9 mouse cellular contexts compared by ENCODE assay signal in the genomic region with DNA sequence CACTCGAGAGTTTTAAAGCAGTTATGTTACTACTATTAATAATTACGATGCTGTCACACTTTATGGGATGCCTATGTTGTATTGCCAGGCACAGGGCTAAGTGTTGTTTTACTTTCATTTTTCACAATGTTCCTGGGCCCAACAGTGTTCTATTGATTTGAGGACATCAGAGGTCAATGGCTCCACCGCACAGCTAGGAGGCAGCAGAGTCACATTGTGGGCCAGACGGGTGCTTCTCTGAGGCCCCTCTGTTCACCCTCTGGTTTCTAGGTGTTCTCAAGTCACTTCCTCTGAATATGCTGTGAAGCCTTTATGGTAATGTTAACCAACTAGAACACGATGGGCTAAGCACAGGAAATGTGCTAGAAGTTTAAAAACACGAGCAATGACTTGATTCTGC. TPM values are rescaled to one million over a fixed set of nuclear protein-coding genes. Genes with fewer than 3 reads are reported as not detected.
A peak's percentile ranks its signal among the peaks of the same experiment; 100 is the strongest.
DNase-seq lines count a peak whose midpoint lies in the region; ATAC-seq and TF ChIP-seq lines count a peak whose summit lies in the region.
"Had no signal": no experiment of that assay in that cellular context is flagged by ENCODE, and none has a peak within 500 bp of the region (broad histone marks: within the 10 kb centered on the region; RNA-seq: fewer than 3 reads in every experiment).

No protein-coding gene starts in this region.

- H3K4me2 ChIP-seq in liver, embryonic 14.5 days (ENCODE audit: low read depth), result no peak overlapping the region
- H3K4me2 ChIP-seq in liver, embryonic 11.5 days, result no peak overlapping the region

- no peaks in the 10 kb centered on the region for H3K9me3 ChIP-seq in liver, embryonic 14.5 days (ENCODE audit: control insufficient read depth, low read length)
- H3K9me3 ChIP-seq in liver, embryonic 11.5 days (ENCODE audit: control insufficient read depth, low read length), result no peaks in the 10 kb centered on the region

- no peak for ATAC-seq in liver, embryonic 14.5 days (ENCODE audit: insufficient read depth)
- no peak for ATAC-seq in liver, embryonic 11.5 days (replicated peaks; ENCODE audit: low FRiP score)

- no peak overlapping the region for H3K9ac ChIP-seq in liver, embryonic 14.5 days (replicated peaks)
- no peak overlapping the region for H3K9ac ChIP-seq in liver, embryonic 11.5 days (ENCODE audit: low read depth, low read length)

- H3K27ac ChIP-seq in liver, embryonic 14.5 days, result no peak overlapping the region
- no peak overlapping the region for H3K27ac ChIP-seq in liver, embryonic 11.5 days (ENCODE audit: low read depth, low read length)

- no peaks in the 10 kb centered on the region for H3K4me1 ChIP-seq in liver, embryonic 14.5 days (replicated peaks; ENCODE audit: control insufficient read depth in 2 of 2, insufficient read depth in 2 of 2, low read length in 1 of 2)
- no peaks in the 10 kb centered on the region for H3K4me1 ChIP-seq in liver, embryonic 11.5 days (replicated peaks; ENCODE audit: control insufficient read depth, insufficient read depth, low read length)

- no peak for TF ChIP-seq EP300 in liver, embryonic 14.5 days (IDR thresholded peaks at IDR 0.05; ENCODE audit: low read depth)

- H3K27me3 ChIP-seq in liver, embryonic 14.5 days (ENCODE audit: control insufficient read depth, insufficient read depth, low read length), result no peaks in the 10 kb centered on the region
- H3K27me3 ChIP-seq in liver, embryonic 11.5 days (replicated peaks; ENCODE audit: control insufficient read depth, insufficient read depth, low read length), result no peaks in the 10 kb centered on the region

- peak; percentile 61 for TF ChIP-seq CTCF in liver, embryonic 14.5 days (IDR thresholded peaks at IDR 0.05; ENCODE audit: low read depth)

- H3K4me3 ChIP-seq in liver, embryonic 14.5 days (ENCODE audit: insufficient read depth in 1 of 2, low read depth in 2 of 2, low read length in 2 of 2), result no peak overlapping the region
- no peak overlapping the region for H3K4me3 ChIP-seq in liver, embryonic 11.5 days (ENCODE audit: low read depth, low read length)

- no peaks in the 10 kb centered on the region for H3K36me3 ChIP-seq in liver, embryonic 14.5 days (replicated peaks; ENCODE audit: control insufficient read depth, insufficient read depth, low read depth)
- H3K36me3 ChIP-seq in liver, embryonic 11.5 days (ENCODE audit: control insufficient read depth, insufficient read depth, low read length), result no peaks in the 10 kb centered on the region

- 58% methylated on average over 6 of the region's 6 CpGs for WGBS in liver, embryonic 14.5 days (ENCODE audit: insufficient replicate concordance)
- WGBS in liver, embryonic 11.5 days, result 69% methylated on average over 6 of the region's 6 CpGs

- DNase-seq in liver, embryonic 14.5 days (ENCODE audit: low read depth in 3 of 3, low spot score in 3 of 3), result no peak
- no peak for DNase-seq in liver, embryonic 11.5 days (ENCODE audit: low spot score)
- DNase-seq in R1 (ENCODE audit: low read depth, low spot score), result peak; percentile 45
- DNase-seq in lung, postnatal 25 days (ENCODE audit: low spot score), result peak; percentile 31
- peak; percentile 74 for DNase-seq in thymus, postnatal 25 days
- no peak for DNase-seq in Muller cell, postnatal 12 days (ENCODE audit: inconsistent ontology term)
- no peak for DNase-seq in right cerebral cortex, adult 18-20 months
- no peak for DNase-seq in urinary bladder, postnatal 4 days (ENCODE audit: low spot score in 2 of 2)
- DNase-seq: cerebellum, postnatal 25 days had no signal

RNA-seq across cellular contexts. Expression of gene Stat1, which starts 18.7 kb away (rescaled TPM):
- 5.9 and 8.9 TPM in 2 replicates for polyA plus RNA-seq in liver, embryonic 14.5 days (2012; rRNA removed)
- 14.1 and 18.6 TPM in 2 replicates for polyA plus RNA-seq in liver, embryonic 14.5 days (2014; fragmentation: Nextera tagmentation; extraction: Ambion mirVana)
- polyA plus RNA-seq in liver, embryonic 11.5 days (2014; fragmentation: Nextera tagmentation; extraction: Ambion mirVana), result 17.8 and 19.0 TPM in 2 replicates

Comparison
In these comparisons a context has a peak if more than half of its experiments do, and no peak if none do; other contexts are left out.
1. DNase-seq: peak in R1 (single experiment), lung, postnatal 25 days (single experiment) and thymus, postnatal 25 days (single experiment); none in liver, embryonic 14.5 days (0 of 3), liver, embryonic 11.5 days (single experiment), Muller cell, postnatal 12 days (single experiment), right cerebral cortex, adult 18-20 months (single experiment) and urinary bladder, postnatal 4 days (0 of 2).